27 mouse cellular contexts compared by ENCODE assay signal in the genomic region with DNA sequence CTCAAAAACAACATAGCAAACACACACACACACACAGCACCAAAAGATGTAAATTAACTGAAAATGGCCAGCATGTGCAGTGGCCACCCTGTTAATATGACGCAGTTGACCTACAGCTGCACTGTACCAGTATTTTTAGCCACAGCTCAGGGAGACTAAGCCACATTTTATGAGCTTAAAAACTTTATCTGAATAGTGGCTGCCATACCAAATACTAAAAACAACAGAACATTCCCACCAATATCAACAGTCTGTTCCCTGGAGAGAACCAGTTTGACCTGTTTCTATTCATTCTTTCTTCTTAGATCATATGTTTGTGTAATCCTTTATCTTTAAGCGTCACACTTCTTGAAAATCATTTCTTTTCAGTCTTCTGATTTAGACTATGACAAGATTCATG. TPM values are rescaled to one million over a fixed set of nuclear protein-coding genes. Genes with fewer than 3 reads are reported as not detected.
DNase-seq lines count a peak whose midpoint lies in the region; ATAC-seq and TF ChIP-seq lines count a peak whose summit lies in the region.
"Had no signal": no experiment of that assay in that cellular context is flagged by ENCODE, and none has a peak within 500 bp of the region (broad histone marks: within the 10 kb centered on the region; RNA-seq: fewer than 3 reads in every experiment).

No protein-coding gene starts in this region.

- TF ChIP-seq CTCF in CH12.LX (conservative IDR thresholded peaks at IDR 0.05 in 1 of 2, IDR thresholded peaks at IDR 0.05 in 1 of 2; ENCODE audit: low read depth in 2 of 2, low read length in 2 of 2), result no peak

- no peaks in the 10 kb centered on the region for H3K9me3 ChIP-seq in limb, embryonic 15.5 days
- H3K9me3 ChIP-seq in limb, embryonic 10.5 days (replicated peaks), result no peaks in the 10 kb centered on the region
- peaks cover 20% of the 10 kb centered on the region for H3K9me3 ChIP-seq in CH12.LX (replicated peaks; ENCODE audit: low read length)
- no peaks in the 10 kb centered on the region for H3K9me3 ChIP-seq in stomach, embryonic 15.5 days
- H3K9me3 ChIP-seq: embryonic facial prominence, embryonic 12.5 days; forebrain, embryonic 12.5 days; forebrain, embryonic 15.5 days; heart, embryonic 10.5 days had no signal

- ATAC-seq in limb, embryonic 15.5 days (ENCODE audit: insufficient number of reproducible peaks, low FRiP score, low TSS enrichment, low read depth), result no peak
- peak; percentile 58; the same call in 1 of the 2 replicates for ATAC-seq in stomach, embryonic 15.5 days (ENCODE audit: insufficient read depth, low FRiP score, low read depth)
- ATAC-seq: forebrain, embryonic 15.5 days; hindbrain, postnatal 0 days; inflammation-experienced regulatory T-cells, adult 6 months had no signal

- no peak for TF ChIP-seq RAD21 in CH12.LX (IDR thresholded peaks at IDR 0.05; ENCODE audit: low read depth, low read length)

- no peak overlapping the region for H3K4me3 ChIP-seq in limb, embryonic 15.5 days
- no peak overlapping the region for H3K4me3 ChIP-seq in limb, embryonic 10.5 days
- H3K4me3 ChIP-seq in CH12.LX (replicated peaks in 1 of 3; ENCODE audit: low read depth in 2 of 3, low read length in 2 of 3, poor library complexity in 1 of 3), result no peak overlapping the region
- H3K4me3 ChIP-seq in stomach, embryonic 15.5 days (replicated peaks), result no peak overlapping the region
- H3K4me3 ChIP-seq: embryonic facial prominence, embryonic 12.5 days; erythroblast, embryonic 14.5 days; forebrain, embryonic 12.5 days; forebrain, embryonic 15.5 days; heart, adult 2 months; heart, embryonic 10.5 days; heart, embryonic 13.5 days had no signal

- WGBS in limb, embryonic 15.5 days, result 83% methylated on average over 2 of the region's 2 CpGs
- WGBS in limb, embryonic 10.5 days, result 96% methylated on average over 2 of the region's 2 CpGs
- 74% methylated on average over 2 of the region's 2 CpGs for WGBS in stomach, embryonic 15.5 days

- no peak for TF ChIP-seq POLR2A in CH12.LX (IDR thresholded peaks at IDR 0.05; ENCODE audit: low read depth, low read length)

- peak overlapping the region; percentile 43; the same call in 1 of the 2 replicates for H3K27ac ChIP-seq in limb, embryonic 15.5 days
- H3K27ac ChIP-seq in limb, embryonic 10.5 days, result no peak overlapping the region
- H3K27ac ChIP-seq in CH12.LX (ENCODE audit: insufficient read depth, low read depth), result 0 out of 2 replicates have a peak overlapping the region, but pooled peaks have one; percentile 34
- H3K27ac ChIP-seq in stomach, embryonic 15.5 days, result peak overlapping the region; percentile 77
- H3K27ac ChIP-seq: embryonic facial prominence, embryonic 12.5 days; forebrain, embryonic 12.5 days; forebrain, embryonic 15.5 days; heart, adult 2 months; heart, embryonic 10.5 days; heart, embryonic 13.5 days; hindbrain, embryonic 14.5 days; hindbrain, postnatal 0 days had no signal

- H3K4me1 ChIP-seq in limb, embryonic 15.5 days, result no peaks in the 10 kb centered on the region
- no peaks in the 10 kb centered on the region for H3K4me1 ChIP-seq in limb, embryonic 10.5 days
- peaks cover 0 to 5% of the 10 kb centered on the region in 2 experiments; a peak in 1 of 4 replicates for H3K4me1 ChIP-seq in CH12.LX (ENCODE audit: control insufficient read depth in 1 of 2, insufficient read depth in 2 of 2)
- H3K4me1 ChIP-seq in stomach, embryonic 15.5 days, result no peaks in the 10 kb centered on the region
- H3K4me1 ChIP-seq: embryonic facial prominence, embryonic 12.5 days; forebrain, embryonic 12.5 days; forebrain, embryonic 15.5 days; heart, embryonic 10.5 days; heart, embryonic 13.5 days had no signal

- H3K9ac ChIP-seq in limb, embryonic 15.5 days, result no peak overlapping the region
- H3K9ac ChIP-seq in CH12.LX (ENCODE audit: insufficient read depth, low read depth), result no peak overlapping the region
- no peak overlapping the region for H3K9ac ChIP-seq in stomach, embryonic 15.5 days
- H3K9ac ChIP-seq: embryonic facial prominence, embryonic 12.5 days; forebrain, embryonic 12.5 days; forebrain, embryonic 15.5 days; heart, embryonic 13.5 days; hindbrain, embryonic 14.5 days had no signal

- peaks cover 72% of the 10 kb centered on the region for H3K36me3 ChIP-seq in limb, embryonic 15.5 days
- peaks cover 96% of the 10 kb centered on the region for H3K36me3 ChIP-seq in limb, embryonic 10.5 days
- H3K36me3 ChIP-seq in CH12.LX (replicated peaks in 1 of 2; ENCODE audit: control insufficient read depth in 1 of 2, insufficient read depth in 1 of 2, low read length in 1 of 2), result peaks cover 60 to 93% of the 10 kb centered on the region in 2 experiments
- peaks cover 28% of the 10 kb centered on the region for H3K36me3 ChIP-seq in stomach, embryonic 15.5 days

- in situ Hi-C loops in CH12.LX (cut with MboI; ENCODE audit: low pct_ligation_motif_present, low pct_unique_long_range_greater_than_20kb, low sequenced_read_pairs), result no loop called here

- dilution Hi-C loops in CH12.LX (cut with MboI; ENCODE audit: extremely low pct_ligation_motif_present, extremely low pct_unique_long_range_greater_than_20kb, low sequenced_read_pairs), result no loop called here

- no peaks in the 10 kb centered on the region for H3K27me3 ChIP-seq in limb, embryonic 15.5 days
- H3K27me3 ChIP-seq in limb, embryonic 10.5 days (ENCODE audit: low read depth, poor library complexity, severe bottlenecking), result no peaks in the 10 kb centered on the region
- H3K27me3 ChIP-seq in CH12.LX (replicated peaks), result no peaks in the 10 kb centered on the region
- no peaks in the 10 kb centered on the region for H3K27me3 ChIP-seq in stomach, embryonic 15.5 days (replicated peaks)
- H3K27me3 ChIP-seq: embryonic facial prominence, embryonic 12.5 days; forebrain, embryonic 12.5 days; forebrain, embryonic 15.5 days; heart, embryonic 13.5 days had no signal

- H3K4me2 ChIP-seq in limb, embryonic 15.5 days, result no peak overlapping the region
- H3K4me2 ChIP-seq in CH12.LX (ENCODE audit: insufficient read depth, low read depth, poor library complexity, severe bottlenecking), result no peak overlapping the region
- no peak overlapping the region for H3K4me2 ChIP-seq in stomach, embryonic 15.5 days
- H3K4me2 ChIP-seq: embryonic facial prominence, embryonic 12.5 days; forebrain, embryonic 12.5 days; forebrain, embryonic 15.5 days; heart, embryonic 13.5 days; hindbrain, embryonic 14.5 days had no signal

- H3K79me2 ChIP-seq in CH12.LX (replicated peaks; ENCODE audit: control insufficient read depth, extremely low read depth, insufficient read depth, poor library complexity, severe bottlenecking), result 0 out of 2 replicates have a peak, but pooled peaks cover 2% of the 10 kb centered on the region

- no peak for DNase-seq in limb, embryonic 10.5 days (ENCODE audit: low spot score)
- no peak for DNase-seq in CH12.LX (ENCODE audit: extremely low read depth)
- DNase-seq in thymus, postnatal 10 days (ENCODE audit: low spot score in 2 of 2), result no peak
- no peak for DNase-seq in embryo, embryonic 10.5 days (ENCODE audit: low spot score)
- DNase-seq: adrenal gland, adult 2 months; adrenal gland, postnatal 14 days; B cell, adult 2 months; cerebellum, adult 11-12 months; cerebellum, adult 8-10 months; cerebellum, postnatal 10 days; cerebellum, postnatal 36 days; gastrocnemius, postnatal 25 days; heart, adult 2 months; heart, postnatal 14 days; heart, postnatal 4 days had no signal

- no peak for TF ChIP-seq EP300 in CH12.LX (IDR thresholded peaks at IDR 0.05; ENCODE audit: low read length)

TF ChIP-seq in CH12.LX, 34 proteins besides CTCF, POLR2A, EP300 and RAD21 (continues in another document):
- TF ChIP-seq MAFK (IDR thresholded peaks at IDR 0.05; ENCODE audit: insufficient replicate concordance, low read length) (no peak), IRF4 (IDR thresholded peaks at IDR 0.05; ENCODE audit: low read depth, low read length) (no peak), MXI1 (IDR thresholded peaks at IDR 0.05; ENCODE audit: low read depth, low read length) (no peak), BHLHE40 (IDR thresholded peaks at IDR 0.05; ENCODE audit: low read depth, low read length) (no peak), USF1 (IDR thresholded peaks at IDR 0.05; ENCODE audit: low read depth, low read length) (no peak), ZMIZ1 (IDR thresholded peaks at IDR 0.05; ENCODE audit: low read depth, low read length) (no peak), GABPA (IDR thresholded peaks at IDR 0.05; ENCODE audit: insufficient replicate concordance, low read depth, low read length) (no peak), KAT2A (IDR thresholded peaks at IDR 0.05; ENCODE audit: insufficient replicate concordance, low read length) (no peak)

RNA-seq across cellular contexts. Expression of gene Sap18, which starts 12.9 kb away (rescaled TPM):
- polyA plus RNA-seq in limb, embryonic 15.5 days (2015; fragmentation: Nextera tagmentation; extraction: Ambion mirVana), result 19.2 and 22.4 TPM in 2 replicates
- polyA plus RNA-seq in limb, embryonic 10.5 days (2016; fragmentation: Nextera tagmentation; extraction: Ambion mirVana), result 25.2 and 34.5 TPM in 2 replicates
- total RNA-seq in CH12.LX (2012; rRNA removed) (173 and 243 TPM in 2 replicates), CH12.LX (2014; rRNA removed) (33.9 and 49.0 TPM in 2 replicates)
- polyA plus RNA-seq in CH12.LX (2012; ENCODE audit: insufficient read length, low read depth), result 8.3 and 8.8 TPM in 2 replicates
- 22.5 and 30.7 TPM in 2 replicates for polyA plus RNA-seq in stomach, embryonic 15.5 days (2015; fragmentation: Nextera tagmentation; extraction: Ambion mirVana)

RNA-seq across cellular contexts. Expression of gene Ska3, which starts 15.1 kb away (rescaled TPM):
- 26.9 and 27.5 TPM in 2 replicates for polyA plus RNA-seq in limb, embryonic 15.5 days (2015; fragmentation: Nextera tagmentation; extraction: Ambion mirVana)
- 65.9 and 66.4 TPM in 2 replicates for polyA plus RNA-seq in limb, embryonic 10.5 days (2016; fragmentation: Nextera tagmentation; extraction: Ambion mirVana)
- total RNA-seq in CH12.LX (2012; rRNA removed) (14.7 and 17.6 TPM in 2 replicates), CH12.LX (2014; rRNA removed) (40.2 and 45.5 TPM in 2 replicates)
- polyA plus RNA-seq in CH12.LX (2012; ENCODE audit: insufficient read length, low read depth), result 35.3 and 46.3 TPM in 2 replicates
- polyA plus RNA-seq in stomach, embryonic 15.5 days (2015; fragmentation: Nextera tagmentation; extraction: Ambion mirVana), result 29.3 and 33.5 TPM in 2 replicates
- total RNA-seq: gastrocnemius, adult 8-10 months had no signal

RNA-seq across cellular contexts. Expression of gene Mrpl57, which starts 15.1 kb away (rescaled TPM):
- 153 and 154 TPM in 2 replicates for polyA plus RNA-seq in limb, embryonic 15.5 days (2015; fragmentation: Nextera tagmentation; extraction: Ambion mirVana)
- 143 and 157 TPM in 2 replicates for polyA plus RNA-seq in limb, embryonic 10.5 days (2016; fragmentation: Nextera tagmentation; extraction: Ambion mirVana)
- total RNA-seq in CH12.LX (2012; rRNA removed) (183 and 184 TPM in 2 replicates), CH12.LX (2014; rRNA removed) (112 and 123 TPM in 2 replicates)
- 170 and 176 TPM in 2 replicates for polyA plus RNA-seq in CH12.LX (2012; ENCODE audit: insufficient read length, low read depth)
- polyA plus RNA-seq in stomach, embryonic 15.5 days (2015; fragmentation: Nextera tagmentation; extraction: Ambion mirVana), result 171 and 186 TPM in 2 replicates

RNA-seq across cellular contexts. Expression of gene Lats2, which starts 52.7 kb away (rescaled TPM):
- polyA plus RNA-seq in limb, embryonic 15.5 days (2015; fragmentation: Nextera tagmentation; extraction: Ambion mirVana), result 25.0 and 28.0 TPM in 2 replicates
- 16.3 and 21.0 TPM in 2 replicates for polyA plus RNA-seq in limb, embryonic 10.5 days (2016; fragmentation: Nextera tagmentation; extraction: Ambion mirVana)
- total RNA-seq in CH12.LX (2012; rRNA removed) (1.5 TPM in 2 replicates), CH12.LX (2014; rRNA removed) (0.96 and 4.0 TPM in 2 replicates)
- 0.64 and 1.1 TPM in 2 replicates for polyA plus RNA-seq in CH12.LX (2012; ENCODE audit: insufficient read length, low read depth)
- 18.0 and 19.1 TPM in 2 replicates for polyA plus RNA-seq in stomach, embryonic 15.5 days (2015; fragmentation: Nextera tagmentation; extraction: Ambion mirVana)
